Mouse (Mus musculus): ENCODE measurements around the gene Rps6ka2. TPM values are rescaled to one million over a fixed set of nuclear protein-coding genes. Genes with fewer than 3 reads are reported as not detected.
"Not testable (repeated sequence)": the region's sequence is repeated elsewhere in the genome, so short reads cannot be mapped to it uniquely, and the experiment has no call there.

Rps6ka2 gene
- polyA plus RNA-seq, 1 experiment from 2014 or later = 8.4 TPM

DNA sequence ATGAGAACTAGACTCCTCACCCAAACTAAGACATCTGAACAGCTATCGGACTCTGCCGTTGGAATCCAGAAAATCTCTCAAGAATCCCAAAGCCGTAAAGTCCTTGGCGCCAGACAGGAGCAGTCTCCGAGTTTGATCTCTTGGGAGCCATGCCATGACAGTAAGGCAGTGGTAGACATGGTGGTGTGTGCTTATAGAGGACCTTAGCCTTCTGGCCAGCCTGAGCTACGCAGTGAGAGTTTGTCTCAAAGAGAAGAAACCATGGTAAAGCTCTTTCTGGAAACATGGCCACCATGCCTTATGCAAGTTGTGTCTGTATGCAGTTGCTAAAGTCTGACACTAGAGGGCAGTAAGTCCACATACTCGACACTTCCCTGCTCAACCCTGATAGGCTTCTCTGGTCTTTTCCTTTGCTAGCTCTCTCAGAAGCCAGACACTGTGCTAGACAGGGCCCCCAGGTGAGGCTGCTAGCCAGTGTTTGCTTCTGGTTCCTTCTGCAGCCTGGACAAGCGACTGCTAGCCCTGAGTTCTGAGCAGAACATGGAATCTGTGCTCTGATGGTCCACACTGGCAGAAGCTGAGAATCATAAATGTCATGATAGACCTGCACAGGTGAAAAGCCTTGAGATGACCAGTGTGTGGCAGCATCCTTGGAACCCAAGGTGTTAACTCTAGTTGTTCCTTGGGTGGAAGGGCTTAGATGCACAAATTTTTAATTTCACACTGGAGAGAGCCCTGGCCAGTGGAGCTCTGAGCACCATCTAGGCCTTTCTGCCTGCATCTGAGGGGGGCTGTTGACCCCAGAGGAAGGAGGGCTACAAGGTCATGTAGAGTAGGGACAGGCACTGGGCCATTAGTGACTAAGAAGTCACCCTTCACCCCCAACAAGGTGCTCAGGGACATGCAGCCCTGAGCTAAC is 136.6 kb downstream of the Rps6ka2 start:
- H3K9ac ChIP-seq (ENCODE audit: low read depth, low read length); H3K9me3 ChIP-seq (replicated peaks; ENCODE audit: low read length); H3K4me1 ChIP-seq (replicated peaks; ENCODE audit: insufficient read depth, low read length); H3K4me2 ChIP-seq (ENCODE audit: low read length); H3K4me3 ChIP-seq (replicated peaks; ENCODE audit: low read depth, low read length); H3K36me3 ChIP-seq (ENCODE audit: insufficient read depth, low read length); DNase-seq (ENCODE audit: low spot score); H3K27me3 ChIP-seq (ENCODE audit: insufficient read depth, low read length); H3K27ac ChIP-seq: not testable (repeated sequence)
- WGBS = 56% methylated on average over 8 of the region's 8 CpGs
- peak; percentile 74; the same call in 1 of the 2 replicates for ATAC-seq (replicated peaks; ENCODE audit: low FRiP score, low read depth)
- peak; percentile 64 for TF ChIP-seq CTCF (IDR thresholded peaks at IDR 0.05; ENCODE audit: low read depth)

GRCm38 (mm10) chr17:7315693-7316382 is 145.9 kb downstream of the Rps6ka2 start:
- not testable (repeated sequence) for H3K4me3 ChIP-seq (replicated peaks; ENCODE audit: low read depth, low read length); H3K27ac ChIP-seq; ATAC-seq (replicated peaks; ENCODE audit: low FRiP score, low read depth); H3K9me3 ChIP-seq (replicated peaks; ENCODE audit: low read length); H3K4me1 ChIP-seq (replicated peaks; ENCODE audit: insufficient read depth, low read length); H3K4me2 ChIP-seq (ENCODE audit: low read length); H3K27me3 ChIP-seq (ENCODE audit: insufficient read depth, low read length); H3K9ac ChIP-seq (ENCODE audit: low read depth, low read length); H3K36me3 ChIP-seq (ENCODE audit: insufficient read depth, low read length); DNase-seq (ENCODE audit: low spot score)
- WGBS = 80% methylated on average over 5 of the region's 8 CpGs

DNA sequence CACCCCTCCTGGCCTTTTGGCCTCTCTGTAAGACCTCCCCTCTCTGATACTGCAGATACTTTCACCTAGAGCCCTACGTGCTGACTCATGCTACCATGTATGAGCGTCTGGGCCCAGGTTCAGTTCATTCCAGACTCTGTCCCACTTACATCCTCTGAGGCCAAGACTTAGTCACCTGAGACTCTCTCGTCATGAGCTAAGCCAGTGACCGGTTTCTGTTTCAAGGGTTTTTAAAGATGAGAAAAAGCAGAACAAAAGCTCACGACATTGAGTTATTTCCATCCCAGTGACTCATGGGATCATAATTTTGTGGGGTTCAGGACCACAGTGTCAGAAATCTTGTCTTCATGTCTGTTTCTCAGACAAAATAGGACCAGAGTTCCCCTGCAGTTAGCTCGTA is 149.9 kb downstream of the Rps6ka2 start:
- H3K36me3 ChIP-seq (ENCODE audit: insufficient read depth, low read length); H3K9me3 ChIP-seq (replicated peaks; ENCODE audit: low read length); H3K27me3 ChIP-seq (ENCODE audit: insufficient read depth, low read length); H3K27ac ChIP-seq; H3K9ac ChIP-seq (ENCODE audit: low read depth, low read length); DNase-seq (ENCODE audit: low spot score); H3K4me1 ChIP-seq (replicated peaks; ENCODE audit: insufficient read depth, low read length); ATAC-seq (replicated peaks; ENCODE audit: low FRiP score, low read depth); H3K4me3 ChIP-seq (replicated peaks; ENCODE audit: low read depth, low read length); H3K4me2 ChIP-seq (ENCODE audit: low read length): not testable (repeated sequence)
- WGBS = 81% methylated on average over 6 of the region's 6 CpGs

DNA sequence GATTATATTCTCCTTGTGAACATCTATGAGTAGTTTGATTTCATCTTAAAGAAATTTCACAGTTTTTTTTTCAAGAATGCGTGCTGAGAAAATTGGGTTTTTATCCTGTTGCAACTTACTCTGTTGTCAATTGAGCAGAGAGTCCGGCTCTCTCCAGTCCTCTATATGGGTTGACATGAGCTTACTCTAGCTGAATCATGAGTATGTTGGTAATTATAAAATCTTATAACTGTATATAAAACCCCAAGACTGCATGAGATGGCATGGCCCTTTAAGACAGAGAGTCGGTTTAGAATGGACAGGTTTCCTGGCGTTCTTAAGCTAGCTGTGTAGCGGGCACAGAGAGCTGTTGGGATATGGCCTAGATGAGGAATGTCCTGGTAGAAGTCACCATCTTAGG is 154.4 kb downstream of the Rps6ka2 start, which contains the start of gene Tcp10a:
Tcp10a (plus strand) TSS at position 301 of the 400 bp plus-strand sequence.
- DNase-seq (ENCODE audit: low spot score); H3K27me3 ChIP-seq (ENCODE audit: insufficient read depth, low read length); H3K27ac ChIP-seq; H3K4me3 ChIP-seq (replicated peaks; ENCODE audit: low read depth, low read length); H3K9me3 ChIP-seq (replicated peaks; ENCODE audit: low read length); H3K4me2 ChIP-seq (ENCODE audit: low read length); H3K4me1 ChIP-seq (replicated peaks; ENCODE audit: insufficient read depth, low read length); H3K36me3 ChIP-seq (ENCODE audit: insufficient read depth, low read length); H3K9ac ChIP-seq (ENCODE audit: low read depth, low read length); ATAC-seq (replicated peaks; ENCODE audit: low FRiP score, low read depth): not testable (repeated sequence)
- WGBS = 90% methylated on average over 3 of the region's 5 CpGs

DNA sequence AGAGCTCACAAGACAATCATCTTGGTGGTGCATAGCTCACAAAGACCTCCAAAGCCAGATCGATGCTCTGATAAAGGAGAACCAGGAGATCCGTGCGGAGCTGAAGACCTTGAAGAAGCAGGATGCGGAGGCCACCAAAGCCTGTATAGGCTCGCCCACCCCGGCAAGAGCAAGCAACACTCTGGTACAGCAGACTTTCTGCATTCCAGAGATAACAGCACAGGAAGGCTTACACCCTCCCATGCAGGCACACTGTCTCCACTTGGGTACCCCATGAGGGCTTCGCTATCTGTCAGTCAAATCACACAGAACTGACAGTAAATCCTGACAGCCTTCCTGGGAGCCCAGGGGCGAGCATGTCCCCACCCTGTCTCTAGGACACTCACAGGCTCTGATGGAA is 156.5 kb downstream of the Rps6ka2 start:
- not testable (repeated sequence) for H3K4me2 ChIP-seq (ENCODE audit: low read length); H3K9me3 ChIP-seq (replicated peaks; ENCODE audit: low read length); DNase-seq (ENCODE audit: low spot score); H3K27ac ChIP-seq; H3K9ac ChIP-seq (ENCODE audit: low read depth, low read length); H3K27me3 ChIP-seq (ENCODE audit: insufficient read depth, low read length); H3K36me3 ChIP-seq (ENCODE audit: insufficient read depth, low read length); H3K4me1 ChIP-seq (replicated peaks; ENCODE audit: insufficient read depth, low read length); H3K4me3 ChIP-seq (replicated peaks; ENCODE audit: low read depth, low read length); ATAC-seq (replicated peaks; ENCODE audit: low FRiP score, low read depth)
- WGBS = 94% methylated on average over 3 of the region's 8 CpGs

DNA sequence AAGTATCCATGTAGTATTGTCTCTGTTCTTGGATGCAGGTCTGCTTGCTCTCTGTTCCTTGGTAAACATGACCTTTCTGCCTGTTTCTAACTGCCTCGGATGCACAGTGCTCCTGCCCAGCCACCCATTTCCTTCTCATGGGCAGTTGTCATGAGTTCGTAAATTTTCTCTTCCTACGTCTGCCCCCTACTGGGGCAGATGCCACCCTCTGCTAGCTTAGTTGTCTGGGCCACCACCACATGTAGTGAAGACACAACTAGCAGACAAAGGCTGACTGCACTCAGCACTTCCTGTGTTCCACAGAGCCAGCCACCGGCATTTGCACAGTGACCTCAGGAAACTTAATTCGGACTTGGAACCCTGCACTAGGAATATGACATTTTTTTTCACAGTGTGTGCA is 162.8 kb downstream of the Rps6ka2 start:
- not testable (repeated sequence) for ATAC-seq (replicated peaks; ENCODE audit: low FRiP score, low read depth); H3K36me3 ChIP-seq (ENCODE audit: insufficient read depth, low read length); H3K4me1 ChIP-seq (replicated peaks; ENCODE audit: insufficient read depth, low read length); H3K4me3 ChIP-seq (replicated peaks; ENCODE audit: low read depth, low read length); H3K27ac ChIP-seq; H3K4me2 ChIP-seq (ENCODE audit: low read length); H3K9ac ChIP-seq (ENCODE audit: low read depth, low read length); H3K9me3 ChIP-seq (replicated peaks; ENCODE audit: low read length); H3K27me3 ChIP-seq (ENCODE audit: insufficient read depth, low read length); DNase-seq (ENCODE audit: low spot score)
- 49% methylated on average over 3 of the region's 5 CpGs for WGBS

- H3K4me3 ChIP-seq (replicated peaks; ENCODE audit: low read depth, low read length); DNase-seq (ENCODE audit: low spot score); H3K4me1 ChIP-seq (replicated peaks; ENCODE audit: insufficient read depth, low read length); H3K27ac ChIP-seq; H3K4me2 ChIP-seq (ENCODE audit: low read length); ATAC-seq (replicated peaks; ENCODE audit: low FRiP score, low read depth); H3K27me3 ChIP-seq (ENCODE audit: insufficient read depth, low read length); H3K9ac ChIP-seq (ENCODE audit: low read depth, low read length); H3K9me3 ChIP-seq (replicated peaks; ENCODE audit: low read length); H3K36me3 ChIP-seq (ENCODE audit: insufficient read depth, low read length): not testable (repeated sequence)
- 63% methylated on average over 7 of the region's 9 CpGs for WGBS
Observed at GRCm38 (mm10) chr17:7337381-7337780, 167.5 kb downstream of the Rps6ka2 start.

GRCm38 (mm10) chr17:7348765-7349164 is 178.8 kb downstream of the Rps6ka2 start:
- not testable (repeated sequence) for H3K36me3 ChIP-seq (ENCODE audit: insufficient read depth, low read length); H3K27ac ChIP-seq; H3K4me3 ChIP-seq (replicated peaks; ENCODE audit: low read depth, low read length); H3K9me3 ChIP-seq (replicated peaks; ENCODE audit: low read length); ATAC-seq (replicated peaks; ENCODE audit: low FRiP score, low read depth); H3K27me3 ChIP-seq (ENCODE audit: insufficient read depth, low read length); H3K9ac ChIP-seq (ENCODE audit: low read depth, low read length); H3K4me1 ChIP-seq (replicated peaks; ENCODE audit: insufficient read depth, low read length); DNase-seq (ENCODE audit: low spot score); H3K4me2 ChIP-seq (ENCODE audit: low read length)
- WGBS = 82% methylated on average over 2 of the region's 3 CpGs

- not testable (repeated sequence) for H3K4me2 ChIP-seq (ENCODE audit: low read length); H3K4me1 ChIP-seq (replicated peaks; ENCODE audit: insufficient read depth, low read length); H3K36me3 ChIP-seq (ENCODE audit: insufficient read depth, low read length); H3K4me3 ChIP-seq (replicated peaks; ENCODE audit: low read depth, low read length); ATAC-seq (replicated peaks; ENCODE audit: low FRiP score, low read depth); DNase-seq (ENCODE audit: low spot score); H3K27me3 ChIP-seq (ENCODE audit: insufficient read depth, low read length); H3K9ac ChIP-seq (ENCODE audit: low read depth, low read length); H3K27ac ChIP-seq; H3K9me3 ChIP-seq (replicated peaks; ENCODE audit: low read length)
- WGBS = 88% methylated on average over 1 of the region's 1 CpGs
Observed at GRCm38 (mm10) chr17:7352596-7352995, 182.7 kb downstream of the Rps6ka2 start, which contains the start of gene Ttll2. Gene Ttll2, minus strand, starts transcription at chr17:7352696.
